Mouse (Mus musculus) kidney, adult 2 months (tissue): Measurements from ENCODE around the gene Rgs7bp. TPM values are rescaled to one million over a fixed set of nuclear protein-coding genes. Genes with fewer than 3 reads are reported as not detected.

Experiments used
- DNase-seq: peaks from one replicate; pipeline ENCODE4 v3.0.0; 2021
- H3K27ac ChIP-seq: fragments of 200-500 bp; 2 replicates; pipeline ENCODE4 v1.5.1; 2012; ENCODE audit warnings: low read depth, low read length, control low read depth, inconsistent platforms; ENCODE audit not compliant: insufficient read depth
- H3K27me3 ChIP-seq: fragments of 200-500 bp; replicated peaks from 2 replicates; pipeline ENCODE4 v1.6.1; 2012; ENCODE audit warnings: mild to moderate bottlenecking, moderate library complexity, low read length, inconsistent platforms; ENCODE audit not compliant: control insufficient read depth, insufficient read depth
- H3K36me3 ChIP-seq: fragments of 200-500 bp; 2 replicates; pipeline ENCODE4 v1.6.1; 2012; ENCODE audit warnings: mild to moderate bottlenecking, moderate library complexity, low read length, inconsistent platforms; ENCODE audit not compliant: control insufficient read depth, insufficient read depth
- H3K4me1 ChIP-seq: fragments of 200-500 bp; 2 replicates; pipeline ENCODE4 v1.6.1; 2011; ENCODE audit warnings: low read length; ENCODE audit not compliant: control insufficient read depth, insufficient read depth
- H3K4me3 ChIP-seq: fragments of 200-500 bp; 2 replicates; pipeline ENCODE4 v1.5.1; 2011; ENCODE audit warnings: mild to moderate bottlenecking, low read depth, low read length, control low read depth; ENCODE audit not compliant: insufficient read depth
- CTCF ChIP-seq: fragments of 200-500 bp; conservative IDR thresholded peaks from 2 replicates; pipeline ENCODE4 v1.5.1; 2011; ENCODE audit warnings: low read depth, mild to moderate bottlenecking, control low read depth, low read length, moderate library complexity, mixed read lengths; ENCODE audit not compliant: insufficient read depth, insufficient read length
- POLR2A ChIP-seq: fragments of 200-500 bp; IDR thresholded peaks from one replicate; pipeline ENCODE4 v1.6.1; 2011; ENCODE audit warnings: low read depth, low read length, control low read depth
- WGBS: fragments of 180-500 bp; shearing (Covaris S2); methylation state at CpG from one replicate; pipeline ENCODE4 v1.1.7; 2018; 5-methylcytosine and 5-hydroxymethylcytosine counted together
- polyA plus RNA-seq: library from polyadenylated mRNA; depleted of rRNA; stranded (reverse); fragments of >200 nt; gene quantifications from 2 replicates; pipeline ENCODE4 v1.2.3, GENCODE M21; 2012

Gene Rgs7bp
- polyA plus RNA-seq, 1 experiment: 0.33 TPM

DNA sequence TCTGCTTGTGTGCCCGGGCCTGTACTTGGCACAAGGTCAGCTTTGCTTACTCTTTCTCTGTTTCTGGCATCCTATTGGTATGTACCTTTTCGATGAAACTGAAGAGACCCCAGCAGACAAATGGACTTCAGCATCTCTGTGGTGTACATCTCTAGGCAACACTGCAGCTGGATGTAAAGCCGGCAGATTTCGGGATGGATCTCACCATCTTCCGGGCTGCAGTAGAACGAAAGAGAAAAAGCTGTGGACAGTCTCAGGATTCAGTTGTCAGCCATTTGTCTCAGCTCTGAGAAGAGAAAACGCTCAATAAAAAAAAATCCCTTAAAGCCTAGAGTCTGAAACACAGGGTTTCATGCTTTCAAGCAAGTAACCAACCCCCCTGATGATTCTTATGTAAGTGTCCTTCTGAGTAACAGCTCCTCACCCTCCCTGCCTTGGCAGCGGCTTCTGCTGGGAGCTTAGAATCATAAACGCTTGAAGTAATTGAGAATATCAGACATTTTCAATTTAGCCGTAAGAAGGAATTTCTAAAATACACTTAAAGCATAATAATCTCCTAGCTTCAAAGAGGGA, 71.9 kb downstream of the Rgs7bp start:
- Histone ChIP-seq H3K27ac (no peak overlapping the region), H3K36me3 (no peaks in the 10 kb centered on the region), H3K4me3 (no peak overlapping the region), H3K4me1 (no peaks in the 10 kb centered on the region), H3K27me3 (no peaks in the 10 kb centered on the region)
- no peak for DNase-seq
- no peak for TF ChIP-seq POLR2A
- TF ChIP-seq CTCF: no peak
- WGBS: 90% methylated on average over 10 of the region's 10 CpGs

DNA sequence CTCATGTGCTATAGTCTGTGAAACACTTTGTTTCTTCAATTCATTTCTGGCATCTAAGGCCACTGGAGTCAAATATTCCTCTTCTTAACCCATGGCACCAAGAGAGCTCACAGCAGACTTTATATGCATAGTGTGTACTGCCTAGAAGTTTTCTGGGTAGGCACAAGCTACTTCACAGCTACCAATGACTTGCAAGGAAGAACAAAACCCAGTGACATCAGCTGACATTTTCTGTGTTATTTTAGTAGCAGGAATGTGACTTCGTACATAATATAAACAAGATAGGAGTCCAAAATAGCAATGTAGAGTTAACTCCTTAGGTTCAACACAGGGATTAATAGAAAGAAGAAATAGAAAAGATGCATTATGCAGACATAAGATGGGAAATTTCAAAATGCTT, 76.6 kb downstream of the Rgs7bp start:
- H3K36me3 ChIP-seq: no peaks in the 10 kb centered on the region
- no peaks in the 10 kb centered on the region for H3K4me1 ChIP-seq
- no peak for DNase-seq
- no peaks in the 10 kb centered on the region for H3K27me3 ChIP-seq
- no peak for TF ChIP-seq CTCF
- TF ChIP-seq POLR2A: no peak
- H3K27ac ChIP-seq: no peak overlapping the region
- no peak overlapping the region for H3K4me3 ChIP-seq
- 33% methylated on average over 1 of the region's 1 CpGs for WGBS

DNA sequence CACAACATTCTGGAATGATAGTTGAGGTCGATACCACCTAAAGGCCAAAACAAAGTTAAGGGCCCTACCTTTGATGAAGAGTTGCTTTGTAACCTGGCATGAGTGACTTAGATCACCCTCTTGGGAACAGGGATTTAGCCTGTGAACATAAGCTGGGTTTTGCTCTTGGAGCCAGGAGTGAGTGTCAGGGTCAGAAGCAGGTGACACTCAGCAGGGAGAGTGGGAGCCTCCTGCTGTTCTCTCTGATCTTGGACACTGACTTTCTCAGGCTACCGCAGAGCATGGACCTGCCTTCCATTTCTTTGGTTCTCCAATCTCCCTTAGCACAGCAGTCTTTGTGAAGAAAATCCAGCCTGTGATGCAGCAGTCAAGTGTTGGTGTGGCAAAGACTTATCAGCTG, 87.2 kb downstream of the Rgs7bp start:
- WGBS: 82% methylated on average over 2 of the region's 2 CpGs
- DNase-seq: no peak
- TF ChIP-seq CTCF (no peak), POLR2A (no peak)
- Histone ChIP-seq H3K27me3 (no peaks in the 10 kb centered on the region), H3K4me3 (no peak overlapping the region), H3K4me1 (no peaks in the 10 kb centered on the region), H3K36me3 (no peaks in the 10 kb centered on the region), H3K27ac (no peak overlapping the region)

DNA sequence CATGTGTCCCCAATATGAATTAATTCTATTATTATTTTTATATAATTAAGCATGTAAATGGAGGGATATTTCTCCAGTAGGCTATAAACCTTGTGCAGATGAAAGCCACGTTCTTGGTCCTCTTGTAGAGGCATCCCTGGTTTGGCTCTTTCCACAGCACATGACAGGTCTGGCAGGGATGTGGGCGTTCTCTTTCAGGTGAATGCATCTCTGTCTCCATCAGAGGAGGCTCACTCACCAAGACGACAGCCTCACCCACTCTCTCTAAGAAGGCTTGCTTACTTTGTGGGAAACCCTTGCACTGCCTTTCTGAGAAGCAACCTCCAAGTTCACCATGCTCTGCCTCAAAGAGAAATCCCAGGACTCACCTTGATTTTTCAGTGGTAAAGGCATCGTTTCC, 91.0 kb downstream of the Rgs7bp start:
- no peaks in the 10 kb centered on the region for H3K4me1 ChIP-seq
- 73% methylated on average over 4 of the region's 4 CpGs for WGBS
- TF ChIP-seq POLR2A: no peak
- no peak for TF ChIP-seq CTCF

DNA sequence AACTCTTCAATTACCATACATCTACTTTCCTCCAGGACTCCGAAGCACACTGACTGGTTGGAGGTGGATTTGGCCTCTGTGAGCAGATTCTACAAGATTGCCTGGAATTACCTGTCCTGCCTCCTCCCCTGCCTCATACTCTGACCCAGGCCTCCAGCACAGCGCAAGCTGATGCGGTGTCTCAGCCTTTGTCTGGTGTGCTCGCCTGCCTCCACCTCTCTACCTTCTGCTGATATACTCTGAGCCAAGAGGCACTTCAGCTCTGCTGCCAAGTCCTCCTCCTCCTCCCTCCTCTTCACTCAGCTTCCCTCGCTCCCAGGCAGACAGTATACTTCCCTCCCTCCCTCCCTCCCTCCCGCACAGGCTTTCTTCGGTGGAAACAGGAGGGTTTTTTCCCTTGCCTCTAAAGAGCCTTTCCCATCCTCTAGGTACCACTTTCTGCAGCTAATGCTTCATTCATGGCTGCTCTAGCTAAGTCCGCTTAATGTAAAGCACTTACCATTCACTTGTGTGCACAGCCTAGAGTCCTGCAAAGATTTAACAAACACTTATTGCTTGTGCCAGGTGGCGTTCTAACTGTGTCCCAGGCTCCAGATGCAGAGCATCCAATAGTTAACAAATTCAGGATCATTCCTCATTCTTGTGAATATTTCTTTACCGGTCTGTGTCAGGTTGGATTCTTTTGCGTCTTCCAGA, 91.9 kb downstream of the Rgs7bp start:
- no peaks in the 10 kb centered on the region for H3K27me3 ChIP-seq
- WGBS: 68% methylated on average over 11 of the region's 11 CpGs
- no peak for DNase-seq
- no peaks in the 10 kb centered on the region for H3K4me1 ChIP-seq
- no peak overlapping the region for H3K27ac ChIP-seq
- no peak overlapping the region for H3K4me3 ChIP-seq
- H3K36me3 ChIP-seq: no peaks in the 10 kb centered on the region
- TF ChIP-seq CTCF: no peak
- TF ChIP-seq POLR2A: no peak

More for the DNA sequence above, 91.0 kb downstream of the Rgs7bp start:
- Histone ChIP-seq H3K27me3 (no peaks in the 10 kb centered on the region), H3K36me3 (no peaks in the 10 kb centered on the region), H3K4me3 (no peak overlapping the region), H3K27ac (no peak overlapping the region)
- no peak for DNase-seq

DNA sequence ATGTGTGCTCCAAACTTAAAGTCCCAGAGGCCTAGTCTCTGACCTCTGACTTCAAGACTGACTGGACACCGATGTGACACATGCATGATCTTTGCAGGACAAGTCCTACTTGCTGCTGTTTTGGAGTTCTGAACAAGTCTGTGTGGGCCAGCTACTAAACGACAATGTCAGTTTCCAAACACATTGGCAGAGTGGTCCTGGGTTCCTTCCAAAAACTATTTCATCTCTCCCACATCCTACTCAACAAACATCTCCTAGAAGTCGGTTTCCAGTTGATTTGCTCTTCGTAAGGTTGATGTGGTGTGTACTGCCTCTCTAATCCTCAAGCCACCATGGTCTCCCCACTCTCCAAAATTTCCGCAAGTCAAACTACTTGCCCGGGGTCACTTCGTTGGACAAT, 92.6 kb downstream of the Rgs7bp start:
- Histone ChIP-seq H3K27ac (no peak overlapping the region), H3K36me3 (no peaks in the 10 kb centered on the region), H3K4me3 (no peak overlapping the region), H3K4me1 (no peaks in the 10 kb centered on the region), H3K27me3 (no peaks in the 10 kb centered on the region)
- no peak for DNase-seq
- no peak for TF ChIP-seq POLR2A
- TF ChIP-seq CTCF: no peak
- WGBS: 82% methylated on average over 7 of the region's 7 CpGs

DNA sequence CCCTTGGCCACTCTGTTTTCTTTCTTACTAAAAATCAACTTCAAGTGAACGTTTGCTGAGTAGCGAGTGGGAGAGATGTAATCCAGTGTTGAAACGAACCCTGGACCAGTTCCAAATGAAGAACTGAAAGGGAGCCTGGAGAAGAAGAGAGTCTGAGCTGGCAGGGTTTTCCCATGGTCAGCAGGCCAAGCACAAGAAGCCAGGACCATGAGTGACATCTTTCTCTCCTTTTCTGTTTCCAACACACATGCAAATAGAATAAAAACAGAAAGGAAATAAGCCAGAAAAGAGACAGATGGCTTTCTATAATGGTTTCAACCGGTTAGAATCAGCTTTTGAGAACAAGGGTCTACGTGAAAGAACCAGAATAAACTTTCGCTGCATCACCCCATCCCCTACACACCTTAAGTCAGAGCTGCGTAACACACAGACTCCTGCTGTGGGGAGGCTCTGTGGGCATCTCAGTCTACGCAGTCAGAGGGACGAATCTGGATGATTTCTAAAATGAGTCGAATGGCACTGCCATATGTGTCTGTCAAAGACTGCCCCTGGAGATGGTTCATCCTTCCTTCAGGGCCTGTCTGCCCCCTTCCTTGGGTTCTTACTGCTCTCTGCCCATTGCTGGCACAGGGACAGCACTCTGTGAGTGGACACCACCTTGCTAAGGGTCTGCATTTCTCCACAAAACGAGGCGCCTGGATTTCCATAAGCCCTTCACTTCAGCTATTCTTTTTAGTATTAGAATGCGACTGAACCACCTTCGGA, 93.6 kb downstream of the Rgs7bp start:
- no peak overlapping the region for H3K4me3 ChIP-seq
- H3K4me1 ChIP-seq: no peaks in the 10 kb centered on the region
- no peaks in the 10 kb centered on the region for H3K27me3 ChIP-seq
- H3K27ac ChIP-seq: no peak overlapping the region
- H3K36me3 ChIP-seq: no peaks in the 10 kb centered on the region
- TF ChIP-seq CTCF (no peak), POLR2A (no peak)
- WGBS: 84% methylated on average over 14 of the region's 14 CpGs
- no peak for DNase-seq
